Mouse (Mus musculus) v-Abl transformed pro-B cells (cell line): Measurements from ENCODE around the gene Atxn1.

Source experiments
- in situ Hi-C, 2 experiments: fragments of 400-800 bp; cut with MboI; formaldehyde crosslinking; loops; one replicate each; pipeline ENCODE4 v1.15.1; 2025; ENCODE audit not compliant: unreplicated experiment in 2 of 2

The Atxn1 gene

GRCm38 (mm10) chr13:45709402-45709801, 255.4 kb downstream of the Atxn1 start:
- in situ Hi-C loops: no loop called here

- in situ Hi-C loops: no loop called here
Observed at GRCm38 (mm10) chr13:45701296-45701790, 263.5 kb downstream of the Atxn1 start.

- in situ Hi-C loops: loop anchor here in 1 of 2 experiments (25.0 kb wide), 1 partner anchor 463 kb away; no protein-coding TSS in a partner anchor
Observed at GRCm38 (mm10) chr13:45698982-45699381, 265.8 kb downstream of the Atxn1 start.

GRCm38 (mm10) chr13:45696009-45696408, 268.8 kb downstream of the Atxn1 start:
- in situ Hi-C loops: loop anchor here in 1 of 2 experiments (25.0 kb wide), 1 partner anchor 466 kb away; no protein-coding TSS in a partner anchor

- in situ Hi-C loops: loop anchor here in 1 of 2 experiments (25.0 kb wide), 1 partner anchor 467 kb away; no protein-coding TSS in a partner anchor
Observed at GRCm38 (mm10) chr13:45694921-45695437, 269.8 kb downstream of the Atxn1 start.

- in situ Hi-C loops: loop anchor here in 1 of 2 experiments (25.0 kb wide), 1 partner anchor 468 kb away; no protein-coding TSS in a partner anchor
Observed at GRCm38 (mm10) chr13:45693953-45694352, 270.9 kb downstream of the Atxn1 start.

GRCm38 (mm10) chr13:45693534-45693933, 271.3 kb downstream of the Atxn1 start:
- in situ Hi-C loops: loop anchor here in 1 of 2 experiments (25.0 kb wide), 1 partner anchor 469 kb away; no protein-coding TSS in a partner anchor

- in situ Hi-C loops: loop anchor here in 1 of 2 experiments (25.0 kb wide), 1 partner anchor 469 kb away; no protein-coding TSS in a partner anchor
Observed at GRCm38 (mm10) chr13:45693126-45693525, 271.7 kb downstream of the Atxn1 start.

GRCm38 (mm10) chr13:45692440-45692839, 272.4 kb downstream of the Atxn1 start:
- in situ Hi-C loops: loop anchor here in 1 of 2 experiments (25.0 kb wide), 1 partner anchor 470 kb away; no protein-coding TSS in a partner anchor

- in situ Hi-C loops: loop anchor here in 1 of 2 experiments (25.0 kb wide), 1 partner anchor 472 kb away; no protein-coding TSS in a partner anchor
Observed at GRCm38 (mm10) chr13:45690426-45690825, 274.4 kb downstream of the Atxn1 start.

GRCm38 (mm10) chr13:45688864-45689263, 275.9 kb downstream of the Atxn1 start:
- in situ Hi-C loops: loop anchor here in 1 of 2 experiments (25.0 kb wide), 1 partner anchor 473 kb away; no protein-coding TSS in a partner anchor

- in situ Hi-C loops: loop anchor here in 1 of 2 experiments (25.0 kb wide), 1 partner anchor 475 kb away; no protein-coding TSS in a partner anchor
Observed at GRCm38 (mm10) chr13:45687581-45687980, 277.2 kb downstream of the Atxn1 start.

GRCm38 (mm10) chr13:45686309-45686582, 278.6 kb downstream of the Atxn1 start:
- in situ Hi-C loops: loop anchor here in 1 of 2 experiments (25.0 kb wide), 1 partner anchor 476 kb away; no protein-coding TSS in a partner anchor

- in situ Hi-C loops: loop anchor here in 1 of 2 experiments (25.0 kb wide), 1 partner anchor 477 kb away; no protein-coding TSS in a partner anchor
Observed at GRCm38 (mm10) chr13:45685575-45686308, 279.1 kb downstream of the Atxn1 start.

GRCm38 (mm10) chr13:45684891-45685311, 279.9 kb downstream of the Atxn1 start:
- in situ Hi-C loops: loop anchor here in 1 of 2 experiments (25.0 kb wide), 1 partner anchor 477 kb away; no protein-coding TSS in a partner anchor

GRCm38 (mm10) chr13:45683991-45684390, 280.8 kb downstream of the Atxn1 start:
- in situ Hi-C loops: loop anchor here in 1 of 2 experiments (25.0 kb wide), 1 partner anchor 478 kb away; no protein-coding TSS in a partner anchor

GRCm38 (mm10) chr13:45681196-45681595, 283.6 kb downstream of the Atxn1 start:
- in situ Hi-C loops: loop anchor here in 1 of 2 experiments (25.0 kb wide), 1 partner anchor 481 kb away; no protein-coding TSS in a partner anchor

GRCm38 (mm10) chr13:45680651-45681050, 284.2 kb downstream of the Atxn1 start:
- in situ Hi-C loops: loop anchor here in 1 of 2 experiments (25.0 kb wide), 1 partner anchor 482 kb away; no protein-coding TSS in a partner anchor

GRCm38 (mm10) chr13:45679096-45679495, 285.7 kb downstream of the Atxn1 start:
- in situ Hi-C loops: loop anchor here in 1 of 2 experiments (25.0 kb wide), 1 partner anchor 483 kb away; no protein-coding TSS in a partner anchor

- in situ Hi-C loops: no loop called here
Observed at GRCm38 (mm10) chr13:45672628-45673027, 292.2 kb downstream of the Atxn1 start.

GRCm38 (mm10) chr13:45669969-45670368, 294.8 kb downstream of the Atxn1 start:
- in situ Hi-C loops: no loop called here
